Mouse (Mus musculus) G1E (cell line): Measurements from ENCODE around the gene Sqstm1. TPM values are rescaled to one million over a fixed set of nuclear protein-coding genes. Genes with fewer than 3 reads are reported as not detected.

Experiments
- ATAC-seq: 2 replicates; pipeline ENCODE4 v1.8.0; 2016; ENCODE audit warnings: mild to moderate bottlenecking; ENCODE audit not compliant: insufficient number of reproducible peaks, poor library complexity, low FRiP score, severe bottlenecking; ENCODE audit errors: extremely low read depth
- DNase-seq: peaks from one replicate; pipeline ENCODE4 v3.0.0; 2012; ENCODE audit warnings: low spot score
- H3K27me3 ChIP-seq: 2 replicates; pipeline ENCODE4 v1.6.1; 2012; ENCODE audit warnings: mild to moderate bottlenecking, low read length, inconsistent platforms; ENCODE audit not compliant: insufficient read depth
- H3K36me3 ChIP-seq: replicated peaks from 2 replicates; pipeline ENCODE3; 2012; ENCODE audit warnings: mild to moderate bottlenecking, inconsistent platforms
- H3K4me1 ChIP-seq: 2 replicates; pipeline ENCODE4 v1.6.1; 2012; ENCODE audit warnings: low read depth, low read length, inconsistent platforms, mixed read lengths; ENCODE audit not compliant: insufficient read depth
- H3K4me3 ChIP-seq: 2 replicates; pipeline ENCODE4 v1.5.1; 2012; ENCODE audit warnings: low read depth, mild to moderate bottlenecking, inconsistent platforms, low read length, moderate library complexity, mixed read lengths
- H3K9me3 ChIP-seq: replicated peaks from 2 replicates; pipeline ENCODE4 v1.6.1; 2012; ENCODE audit warnings: inconsistent platforms
- CTCF ChIP-seq: IDR thresholded peaks from 2 replicates; pipeline ENCODE4 v1.5.1; 2012; ENCODE audit warnings: low read depth, low read length, inconsistent platforms, mixed read lengths
- GATA1 ChIP-seq: IDR thresholded peaks from 2 replicates; pipeline ENCODE4 v1.6.1; 2012; ENCODE audit warnings: borderline replicate concordance, low read length, inconsistent platforms, mixed read lengths
- GATA2 ChIP-seq: IDR thresholded peaks from 2 replicates; pipeline ENCODE4 v1.6.1; 2012; ENCODE audit warnings: low read depth, low read length, inconsistent platforms, borderline replicate concordance
- POLR2AphosphoS5 ChIP-seq: IDR thresholded peaks from 2 replicates; pipeline ENCODE4 v1.6.1; 2012; ENCODE audit warnings: low read depth, low read length, inconsistent platforms; ENCODE audit not compliant: insufficient replicate concordance
- TAL1 ChIP-seq: conservative IDR thresholded peaks from 2 replicates; pipeline ENCODE4 v1.6.1; 2012; ENCODE audit warnings: low read depth, low read length, inconsistent platforms, mixed read lengths
- polyA plus RNA-seq: library from polyadenylated mRNA; stranded (reverse); fragments of >175 nt; gene quantifications from 2 replicates; pipeline ENCODE4 v1.2.3, GENCODE M21; 2012
- total RNA-seq, 2 experiments: library from RNA; stranded (forward) in 1 of 2; stranded (reverse) in 1 of 2; fragments of 200-1000 nt in 1 of 2; fragments of >200 nt in 1 of 2; fragmentation: Nextera tagmentation in 1 of 2; gene quantifications; 2 replicates each; pipeline ENCODE4 v1.2.3; 2014 to 2017

The Sqstm1 gene
- total and polyA plus RNA-seq, 3 experiments, result 138 to 687 (median 252) TPM

DNA sequence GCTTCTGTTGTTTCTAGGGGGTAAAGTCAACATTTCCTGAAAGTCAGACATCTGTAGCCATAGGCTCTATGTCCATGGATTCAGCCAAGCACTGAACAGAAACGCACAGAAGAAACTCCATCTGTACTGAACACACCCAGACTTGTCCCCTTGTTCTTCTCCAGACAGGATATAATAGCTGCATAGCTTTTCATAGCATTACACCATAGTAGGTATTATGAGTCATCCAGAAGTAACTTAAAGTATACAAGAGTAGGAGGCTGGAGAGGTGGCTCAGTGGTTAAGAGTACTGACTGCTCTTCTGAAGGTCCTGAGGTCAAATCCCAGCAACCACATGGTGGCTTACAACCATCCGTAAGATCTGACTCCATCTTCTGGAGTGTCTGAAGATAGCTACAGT is 54.8 kb downstream of the Sqstm1 start:
- no peak for ATAC-seq
- peaks cover 97% of the 10 kb centered on the region for H3K36me3 ChIP-seq

DNA sequence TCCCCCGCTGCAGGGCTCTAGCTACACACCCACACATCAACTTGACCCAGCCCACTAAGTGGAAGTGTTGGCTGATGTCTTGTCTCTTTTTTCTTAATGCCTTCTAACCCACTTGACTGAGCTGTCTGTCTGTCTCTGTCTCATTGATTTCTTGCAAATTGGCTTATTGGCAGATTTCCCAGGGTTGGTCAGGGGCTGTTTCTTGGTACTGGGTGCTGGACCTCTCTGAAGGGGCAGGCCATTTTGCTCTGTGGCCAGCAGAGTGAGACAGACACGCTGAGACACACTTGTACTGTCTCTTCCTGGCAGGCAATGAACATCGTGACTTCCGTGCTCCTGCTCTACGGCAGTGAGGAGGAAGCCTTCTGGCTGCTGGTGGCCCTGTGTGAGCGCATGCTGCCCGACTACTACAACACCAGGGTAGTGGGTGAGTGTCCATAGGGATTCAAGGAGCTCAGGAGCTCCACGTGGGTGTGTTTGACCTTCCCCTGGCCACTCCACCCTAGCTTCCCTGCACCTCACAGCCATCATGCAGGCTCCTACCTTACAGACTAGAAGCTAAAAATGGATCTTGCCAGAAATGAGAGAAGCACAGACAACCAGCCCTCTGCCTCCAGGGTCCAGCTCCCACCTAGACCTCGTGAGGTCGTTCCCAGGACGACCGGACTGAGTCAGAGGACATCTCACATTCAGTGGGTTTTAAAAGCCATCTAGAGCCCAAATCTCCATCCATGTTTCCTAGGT is 55.7 kb downstream of the Sqstm1 start:
- H3K4me1 ChIP-seq, result no peaks in the 10 kb centered on the region
- H3K9me3 ChIP-seq, result no peaks in the 10 kb centered on the region
- no peak for DNase-seq
- H3K4me3 ChIP-seq, result no peak overlapping the region
- peaks cover 97% of the 10 kb centered on the region for H3K36me3 ChIP-seq
- no peak for ATAC-seq
- H3K27me3 ChIP-seq, result no peaks in the 10 kb centered on the region
- TF ChIP-seq POLR2AphosphoS5 (no peak), TAL1 (no peak), CTCF (no peak), GATA1 (no peak), GATA2 (no peak)

More for the DNA sequence above, 54.8 kb downstream of the Sqstm1 start:
- H3K4me3 ChIP-seq, result no peak overlapping the region
- H3K4me1 ChIP-seq, result no peaks in the 10 kb centered on the region
- DNase-seq, result no peak
- H3K9me3 ChIP-seq, result no peaks in the 10 kb centered on the region
- H3K27me3 ChIP-seq, result no peaks in the 10 kb centered on the region
- no peak for TF ChIP-seq GATA1
- no peak for TF ChIP-seq TAL1
- no peak for TF ChIP-seq GATA2
- no peak for TF ChIP-seq POLR2AphosphoS5
- no peak for TF ChIP-seq CTCF

DNA sequence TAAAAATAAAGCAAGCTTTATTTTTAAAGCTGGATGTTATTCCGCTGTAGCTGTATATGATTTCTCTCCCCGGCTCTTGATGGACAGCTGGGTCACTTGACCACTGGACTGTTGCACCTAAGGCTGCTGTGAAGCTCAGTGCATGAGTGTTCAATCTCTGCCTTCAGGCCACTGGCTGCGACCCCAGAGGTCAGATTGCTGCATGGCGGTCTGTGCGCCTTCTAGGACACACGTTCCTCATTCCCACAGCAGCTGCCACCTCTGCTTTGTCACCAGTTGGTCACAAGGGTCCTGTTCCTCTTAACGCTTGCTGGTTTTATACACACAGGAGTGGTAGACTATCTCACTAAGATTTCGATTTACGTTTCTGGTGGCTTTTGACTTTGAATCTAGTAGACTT is 56.5 kb downstream of the Sqstm1 start:
- H3K4me3 ChIP-seq, result no peak overlapping the region
- no peak for DNase-seq
- H3K27me3 ChIP-seq, result no peaks in the 10 kb centered on the region
- no peaks in the 10 kb centered on the region for H3K4me1 ChIP-seq
- ATAC-seq, result no peak
- H3K36me3 ChIP-seq, result peaks cover 97% of the 10 kb centered on the region
- H3K9me3 ChIP-seq, result no peaks in the 10 kb centered on the region
- no peak for TF ChIP-seq GATA1
- no peak for TF ChIP-seq POLR2AphosphoS5
- no peak for TF ChIP-seq TAL1
- TF ChIP-seq GATA2, result no peak
- TF ChIP-seq CTCF, result no peak

DNA sequence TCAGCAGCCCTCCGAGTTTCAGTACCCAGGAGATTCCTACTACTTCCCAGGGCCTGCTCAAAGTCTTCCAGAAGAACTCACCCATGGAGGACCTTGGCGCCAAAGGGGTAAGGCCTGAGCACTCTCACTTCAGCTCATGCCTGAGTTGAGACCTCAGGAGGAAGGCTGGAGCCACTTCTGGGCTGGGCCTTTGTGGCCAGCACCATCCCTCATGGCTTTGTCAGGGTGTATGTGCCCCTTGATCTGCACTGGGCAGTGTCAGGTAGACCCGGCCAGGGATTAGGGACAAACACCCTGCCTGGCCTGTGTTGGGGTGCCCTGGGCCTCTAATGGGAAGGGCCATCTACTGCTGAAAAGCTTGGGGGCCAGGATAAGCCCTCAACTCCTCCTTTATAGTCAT is 59.3 kb downstream of the Sqstm1 start:
- no peak for ATAC-seq
- Histone ChIP-seq H3K4me1 (no peaks in the 10 kb centered on the region), H3K9me3 (no peaks in the 10 kb centered on the region), H3K4me3 (no peak overlapping the region), H3K36me3 (peaks cover 96% of the 10 kb centered on the region), H3K27me3 (no peaks in the 10 kb centered on the region)
- no peak for DNase-seq
- TF ChIP-seq CTCF, result no peak
- TF ChIP-seq POLR2AphosphoS5, result no peak
- TF ChIP-seq GATA1, result no peak
- no peak for TF ChIP-seq TAL1
- TF ChIP-seq GATA2, result no peak

DNA sequence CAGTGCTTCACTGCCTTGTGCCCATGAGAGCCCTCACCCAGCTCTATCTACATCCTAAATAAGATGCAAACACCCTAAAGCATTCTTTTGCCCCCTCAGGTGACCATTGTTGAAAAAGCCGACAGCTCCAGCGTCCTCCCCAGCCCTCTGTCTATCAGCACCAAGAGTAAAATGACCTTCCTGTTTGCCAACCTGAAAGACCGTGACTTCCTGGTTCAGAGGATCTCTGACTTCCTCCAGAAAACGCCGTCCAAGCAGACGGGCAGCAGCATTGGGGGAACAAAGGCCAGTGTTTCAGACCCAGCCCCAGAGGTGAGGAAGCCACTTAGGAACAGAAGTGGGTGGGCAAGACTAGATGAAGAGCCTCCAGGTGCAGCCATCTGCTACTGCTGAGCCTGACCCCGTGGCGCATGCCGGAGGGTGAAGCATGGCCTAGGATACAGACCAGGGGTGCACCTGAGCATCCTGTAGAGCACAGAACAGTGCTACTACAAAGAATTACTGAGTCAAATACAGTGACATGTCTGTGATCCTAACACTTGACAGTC is 61.0 kb downstream of the Sqstm1 start:
- Histone ChIP-seq H3K27me3 (no peaks in the 10 kb centered on the region), H3K9me3 (no peaks in the 10 kb centered on the region), H3K36me3 (peaks cover 99% of the 10 kb centered on the region), H3K4me3 (no peak overlapping the region), H3K4me1 (0 out of 2 replicates have a peak, but pooled peaks cover 3% of the 10 kb centered on the region)
- no peak for TF ChIP-seq TAL1
- TF ChIP-seq POLR2AphosphoS5, result no peak
- no peak for TF ChIP-seq CTCF
- TF ChIP-seq GATA1, result no peak
- TF ChIP-seq GATA2, result no peak
- DNase-seq (no peak), ATAC-seq (no peak)

Other genes starting within 250 kb of the Sqstm1 start
- gene Rnf130, start 185.5 kb downstream of the Sqstm1 start, total RNA-seq (2014; fragmentation: Nextera tagmentation), result 195 and 199 TPM in 2 replicates
- gene Rnf130, start 185.5 kb downstream of the Sqstm1 start, total RNA-seq (2017), result 225 and 240 TPM in 2 replicates
- gene Rnf130, start 185.5 kb downstream of the Sqstm1 start, polyA plus RNA-seq, result 80.8 and 103 TPM in 2 replicates
- gene Tbc1d9b, start 79.4 kb downstream of the Sqstm1 start, total RNA-seq (2014; fragmentation: Nextera tagmentation), result 84.8 and 113 TPM in 2 replicates
- 83.1 and 97.7 TPM in 2 replicates for gene Tbc1d9b, start 79.4 kb downstream of the Sqstm1 start, total RNA-seq (2017)
- 84.5 and 137 TPM in 2 replicates for gene Tbc1d9b, start 79.4 kb downstream of the Sqstm1 start, polyA plus RNA-seq
- gene Mrnip, start 36.4 kb downstream of the Sqstm1 start, total RNA-seq (2014; fragmentation: Nextera tagmentation), result 44.8 and 63.7 TPM in 2 replicates
- 17.4 and 17.6 TPM in 2 replicates for gene Mrnip, start 36.4 kb downstream of the Sqstm1 start, total RNA-seq (2017)
- gene Mrnip, start 36.4 kb downstream of the Sqstm1 start, polyA plus RNA-seq, result 6.5 and 10.6 TPM in 2 replicates
- 18.4 and 24.2 TPM in 2 replicates for gene Mgat4b, start 63 bp upstream of the Sqstm1 start, total RNA-seq (2014; fragmentation: Nextera tagmentation)
- gene Mgat4b, start 63 bp upstream of the Sqstm1 start, total RNA-seq (2017), result 15.6 and 18.3 TPM in 2 replicates
- 106 and 120 TPM in 2 replicates for gene Mgat4b, start 63 bp upstream of the Sqstm1 start, polyA plus RNA-seq
- not detected in 2 replicates for gene Ltc4s, start 27.8 kb upstream of the Sqstm1 start, total RNA-seq (2014; fragmentation: Nextera tagmentation)
- gene Ltc4s, start 27.8 kb upstream of the Sqstm1 start, total RNA-seq (2017), result not detected in 2 replicates
- gene Ltc4s, start 27.8 kb upstream of the Sqstm1 start, polyA plus RNA-seq, result not detected in 2 replicates
- 34.4 and 44.8 TPM in 2 replicates for gene Maml1, start 81.5 kb upstream of the Sqstm1 start, total RNA-seq (2014; fragmentation: Nextera tagmentation)
- gene Maml1, start 81.5 kb upstream of the Sqstm1 start, total RNA-seq (2017), result 5.5 and 6.1 TPM in 2 replicates
- gene Maml1, start 81.5 kb upstream of the Sqstm1 start, polyA plus RNA-seq, result 15.2 and 17.8 TPM in 2 replicates
- gene Canx, start 114.8 kb upstream of the Sqstm1 start, total RNA-seq (2014; fragmentation: Nextera tagmentation), result 369 and 385 TPM in 2 replicates
- gene Canx, start 114.8 kb upstream of the Sqstm1 start, total RNA-seq (2017), result 393 and 558 TPM in 2 replicates
- gene Canx, start 114.8 kb upstream of the Sqstm1 start, polyA plus RNA-seq, result 39.0 and 61.0 TPM in 2 replicates
- not detected in 2 replicates for gene Cby3, start 143.6 kb upstream of the Sqstm1 start, total RNA-seq (2014; fragmentation: Nextera tagmentation)
- not detected in 2 replicates for gene Cby3, start 143.6 kb upstream of the Sqstm1 start, total RNA-seq (2017)
- not detected in 2 replicates for gene Cby3, start 143.6 kb upstream of the Sqstm1 start, polyA plus RNA-seq
- gene Hnrnph1, start 166.2 kb upstream of the Sqstm1 start, total RNA-seq (2014; fragmentation: Nextera tagmentation), result 360 and 411 TPM in 2 replicates
- gene Hnrnph1, start 166.2 kb upstream of the Sqstm1 start, total RNA-seq (2017), result 498 and 593 TPM in 2 replicates
- gene Hnrnph1, start 166.2 kb upstream of the Sqstm1 start, polyA plus RNA-seq, result 203 and 230 TPM in 2 replicates
- 13.8 and 26.1 TPM in 2 replicates for gene Rufy1, start 220.3 kb upstream of the Sqstm1 start, total RNA-seq (2014; fragmentation: Nextera tagmentation)
- 29.3 and 31.4 TPM in 2 replicates for gene Rufy1, start 220.3 kb upstream of the Sqstm1 start, total RNA-seq (2017)
- gene Rufy1, start 220.3 kb upstream of the Sqstm1 start, polyA plus RNA-seq, result 8.3 and 8.7 TPM in 2 replicates